Mouse (Mus musculus) bone marrow, adult 2 months (tissue): ENCODE data around the gene Kcnip4.

Experiments used
- CTCF ChIP-seq: fragments of 200-500 bp; IDR thresholded peaks from 2 replicates; pipeline ENCODE4 v1.5.1; 2011; ENCODE audit warnings: low read length, control low read depth; ENCODE audit not compliant: control insufficient read depth, insufficient read depth
- POLR2A ChIP-seq: fragments of 200-500 bp; IDR thresholded peaks from 2 replicates; pipeline ENCODE4 v1.6.1; 2011; ENCODE audit warnings: low read depth, mild to moderate bottlenecking, control low read depth, low read length, borderline replicate concordance; ENCODE audit not compliant: control insufficient read depth

GRCm38 (mm10) chr5:49427689-49428088, 97.0 kb downstream of the Kcnip4 start:
- TF ChIP-seq CTCF (no peak), POLR2A (no peak)
